Mouse (Mus musculus) cortical plate, adult 2 months (tissue): ENCODE measurements at regions not wholly inside any gene's neighbourhood (a gene's known extent, or its start where the extent isn't known, plus 50 kb on each side); places are given as distances from the start of the nearest gene placed in this dataset.

Experiments used
- CTCF ChIP-seq: fragments of 200-500 bp; IDR thresholded peaks from 2 replicates; pipeline ENCODE4 v1.5.1; 2011; ENCODE audit warnings: mild to moderate bottlenecking, control low read depth, low read length; ENCODE audit not compliant: insufficient read depth; ENCODE audit errors: extremely low read depth
- POLR2A ChIP-seq: fragments of 200-500 bp; IDR thresholded peaks from 2 replicates; pipeline ENCODE4 v1.6.1; 2011; ENCODE audit warnings: mild to moderate bottlenecking, low read length, control low read depth; ENCODE audit not compliant: insufficient read depth; ENCODE audit errors: extremely low read depth

GRCm38 (mm10) chr12:16438717-16439116, 172.0 kb downstream of the Lpin1 start:
- TF ChIP-seq POLR2A (no peak), CTCF (no peak)
